Mouse (Mus musculus) c-Kit-positive CD71-negative TER-119-negative erythroid progenitor cells, embryonic 14.5 days (primary cell): ENCODE results near the gene Zfp566.
A peak's percentile ranks its signal among the peaks of the same experiment; 100 is the strongest.

ENCODE experiments used
- DNase-seq: peaks from one replicate; pipeline ENCODE4 v3.0.0-alpha.2; 2013; ENCODE audit warnings: low read depth

The Zfp566 gene

DNA sequence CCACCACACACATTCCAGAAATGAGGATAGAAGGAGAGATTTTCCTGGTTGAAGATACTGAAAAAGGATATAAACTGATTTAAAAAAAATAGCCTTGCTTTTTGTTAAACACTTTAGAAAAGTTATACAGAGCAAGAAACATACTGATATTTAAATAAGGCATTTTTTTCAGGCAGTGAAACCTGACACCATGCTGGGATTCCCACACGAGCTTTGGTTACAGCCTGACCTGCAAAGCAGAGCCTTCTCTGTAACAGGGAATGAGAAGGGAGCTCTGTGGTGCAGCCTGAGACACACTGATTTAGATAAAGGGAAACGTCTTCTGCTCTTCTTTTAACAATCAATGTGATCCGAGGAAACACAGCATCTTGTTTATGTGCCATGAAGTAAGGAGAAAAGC lies 36.7 kb downstream of the Zfp566 start:
- no peak for DNase-seq

DNA sequence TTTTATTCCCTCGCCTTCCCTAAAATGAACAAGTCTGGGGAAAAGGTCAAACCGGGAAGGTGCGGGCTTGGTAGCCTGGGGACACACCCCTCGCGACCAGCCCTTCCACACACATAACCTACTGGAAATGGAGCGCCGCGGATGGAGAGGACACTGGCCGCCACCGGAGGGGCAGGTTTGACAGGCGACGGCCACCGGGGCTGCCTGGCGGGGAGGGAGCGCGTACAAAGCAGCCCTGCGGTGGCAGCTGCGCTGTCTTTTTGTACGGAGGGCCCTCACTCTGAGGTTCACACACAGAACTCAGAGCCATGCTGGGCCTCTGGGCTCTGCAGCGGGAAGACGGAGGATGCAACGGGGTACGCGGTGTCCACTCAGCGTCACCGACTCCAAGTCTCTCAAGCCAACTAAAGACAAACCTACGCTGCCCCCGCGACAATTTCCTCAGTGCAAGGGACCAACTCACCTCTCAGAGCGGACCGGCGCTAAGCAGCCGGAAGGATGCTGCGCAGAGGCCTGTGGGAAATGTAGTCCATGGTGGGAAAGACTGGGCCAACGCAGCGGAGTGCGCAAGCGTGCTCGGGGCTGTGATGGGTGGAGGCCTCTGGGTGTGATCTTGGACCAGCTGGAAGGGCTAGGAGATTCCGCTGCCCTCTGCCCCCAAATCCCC lies 39.3 kb downstream of the Zfp566 start, which contains the start of gene Zfp14:
Gene Zfp14, minus strand, starts transcription at position 499 of the 667 bp plus-strand sequence.
- peak; percentile 67 for DNase-seq

DNA sequence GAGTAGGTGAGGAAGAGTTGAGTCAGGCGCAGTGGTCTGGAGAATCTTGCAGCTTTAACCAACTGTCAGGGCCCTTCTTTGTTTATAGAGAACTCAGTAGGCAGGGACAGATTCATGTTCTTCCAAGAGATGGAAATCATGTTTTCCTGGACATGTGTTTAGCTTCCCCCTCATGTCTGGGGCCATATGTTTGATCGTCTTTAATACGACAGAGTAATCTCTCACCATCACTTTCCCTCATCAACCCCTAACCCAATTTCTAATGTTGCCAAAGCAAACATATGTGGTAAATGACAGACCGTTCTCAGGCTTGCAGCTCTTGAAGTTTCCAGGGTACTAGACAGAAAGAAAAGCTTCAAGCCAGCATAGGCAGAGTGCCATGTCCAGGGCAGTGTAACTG lies 42.2 kb downstream of the Zfp566 start:
- DNase-seq, result no peak

DNA sequence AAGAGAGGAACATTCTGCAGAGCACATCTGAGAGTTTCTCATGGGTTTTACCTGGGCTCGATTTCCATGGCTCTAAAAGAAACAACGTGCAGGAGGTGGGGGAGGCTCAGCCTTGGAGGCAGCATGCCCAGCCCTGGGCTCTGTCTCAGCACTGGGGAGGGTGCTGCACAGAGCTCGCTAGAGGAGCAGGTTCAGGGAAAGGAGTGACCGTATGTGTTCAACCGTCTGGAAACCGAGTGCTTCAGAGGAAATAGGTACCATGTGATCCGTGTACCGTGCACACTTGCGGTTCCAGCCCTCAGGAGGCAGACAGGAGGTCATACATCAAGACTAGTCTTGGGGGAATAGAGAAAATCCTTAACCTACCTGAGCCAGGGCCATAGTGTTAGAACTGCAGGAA lies 46.0 kb downstream of the Zfp566 start:
- no peak for DNase-seq

DNA sequence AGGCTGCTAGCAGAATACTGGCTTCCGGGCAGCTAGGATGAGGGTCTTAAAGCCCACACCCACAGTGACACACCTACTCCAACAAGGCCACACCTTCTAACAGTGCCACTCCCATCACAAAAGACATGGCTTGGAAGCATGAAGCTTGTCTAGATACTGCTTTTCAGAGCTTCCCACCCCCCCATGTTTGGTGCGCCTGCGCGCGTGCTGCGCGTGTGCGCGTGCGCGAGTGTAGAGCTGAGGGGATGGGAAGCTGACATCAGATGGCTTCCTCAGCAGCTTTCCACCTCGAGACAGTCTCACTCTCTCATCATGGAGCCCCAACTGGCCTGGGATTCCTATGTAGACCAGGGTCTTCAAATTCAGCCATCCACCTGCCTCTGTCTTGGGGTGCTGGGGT lies 56.0 kb downstream of the Zfp566 start:
- DNase-seq, result no peak

DNA sequence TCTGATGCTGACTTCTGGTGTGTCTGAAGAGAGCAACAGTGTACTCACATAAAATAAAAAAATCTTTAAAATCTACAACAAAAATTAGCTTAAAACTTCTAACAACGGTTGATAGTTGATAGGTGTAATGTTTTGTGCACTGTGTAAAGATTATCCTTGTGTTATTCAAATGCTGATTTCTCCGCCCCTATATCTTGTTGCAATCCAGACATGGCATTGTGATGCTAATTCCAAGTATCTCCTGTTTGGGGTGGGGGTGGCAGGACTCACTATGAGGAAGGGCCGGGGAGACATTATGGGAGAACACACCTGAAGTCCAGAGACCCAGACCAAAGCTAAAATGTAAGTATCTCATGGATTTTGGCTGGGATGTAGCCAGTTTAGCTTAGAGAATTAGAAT lies 58.9 kb downstream of the Zfp566 start:
- no peak for DNase-seq

DNA sequence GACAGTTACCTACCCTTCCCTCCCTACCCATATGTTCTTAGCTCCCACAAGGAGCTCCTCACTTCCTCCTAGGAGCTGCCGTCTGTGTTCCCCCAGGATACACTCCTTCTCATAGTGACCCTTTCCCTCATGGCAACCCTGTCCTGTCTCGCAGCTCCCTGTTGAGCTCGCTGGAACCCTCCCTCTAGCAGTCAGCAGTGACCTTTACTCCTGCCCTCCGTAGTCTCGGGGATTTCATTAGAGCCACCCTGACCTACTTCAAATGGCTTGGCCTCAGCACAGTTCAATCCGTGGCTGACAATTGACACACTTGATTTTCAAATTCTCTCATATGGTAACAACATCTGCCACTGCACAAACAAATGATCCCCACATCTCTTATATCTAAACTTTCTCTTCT lies 59.6 kb downstream of the Zfp566 start:
- DNase-seq, result no peak

DNA sequence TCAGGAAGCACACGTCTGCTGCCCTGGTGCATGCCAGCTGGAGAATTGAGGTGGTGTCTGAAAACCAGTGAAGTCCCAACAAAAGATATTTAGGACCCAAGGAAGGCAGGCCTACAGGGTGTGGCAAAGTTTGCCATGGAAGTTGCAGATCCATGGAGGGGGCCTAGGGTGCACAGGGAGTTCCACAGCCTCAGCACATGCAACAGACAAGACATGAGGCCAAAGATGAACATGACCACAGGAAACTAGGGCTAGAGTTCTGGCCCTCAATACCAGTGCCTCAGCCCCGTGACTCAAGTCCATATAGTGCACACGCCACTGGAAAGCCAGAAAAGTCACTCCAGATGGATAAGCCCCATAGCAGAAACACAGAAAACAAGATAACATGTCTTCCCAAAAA lies 61.8 kb downstream of the Zfp566 start:
- no peak for DNase-seq
